Mouse (Mus musculus) heart, adult 2 months (tissue): ENCODE data around the gene Gm20388.

Experiments
- CTCF ChIP-seq: fragments of 200-600 bp; IDR thresholded peaks from 2 replicates; pipeline ENCODE4 v1.8.1; 2022; ENCODE audit warnings: antibody characterized with exemption, mild to moderate bottlenecking, moderate library complexity
- POLR2A ChIP-seq: fragments of 200-500 bp; IDR thresholded peaks from 2 replicates; pipeline ENCODE4 v1.6.1; 2011; ENCODE audit warnings: mild to moderate bottlenecking, low read depth, low read length, control low read depth; ENCODE audit not compliant: insufficient read depth

GRCm38 (mm10) chr8:123777319-123777718 lies 3866.7 kb downstream of the Gm20388 start:
- TF ChIP-seq CTCF (no peak), POLR2A (no peak)
